Mouse (Mus musculus) spleen, embryonic (tissue): Measurements from ENCODE around the gene Dnmt1.

Source experiments
- CTCF ChIA-PET: fragments of 350-600 bp; sonication (Branson Sonifier 250); formaldehyde crosslinking; loops from one replicate; lab custom pipeline; 2022; lab: Charles Lee

The Dnmt1 gene

GRCm38 (mm10) chr9:20887704-20888385, 71.8 kb downstream of the Dnmt1 start, which contains the start of gene Ppan:
TSS of gene Ppan (plus strand) at chr9:20888175.
- CTCF ChIA-PET: interaction anchor here (0.7 kb wide), 1 partner anchor 600 kb away, joined by 3 read pairs; no protein-coding TSS in a partner anchor

GRCm38 (mm10) chr9:20887191-20887590, 72.5 kb downstream of the Dnmt1 start:
- CTCF ChIA-PET: no interaction called here

GRCm38 (mm10) chr9:20886563-20886962, 73.1 kb downstream of the Dnmt1 start:
- CTCF ChIA-PET: no interaction called here

DNA sequence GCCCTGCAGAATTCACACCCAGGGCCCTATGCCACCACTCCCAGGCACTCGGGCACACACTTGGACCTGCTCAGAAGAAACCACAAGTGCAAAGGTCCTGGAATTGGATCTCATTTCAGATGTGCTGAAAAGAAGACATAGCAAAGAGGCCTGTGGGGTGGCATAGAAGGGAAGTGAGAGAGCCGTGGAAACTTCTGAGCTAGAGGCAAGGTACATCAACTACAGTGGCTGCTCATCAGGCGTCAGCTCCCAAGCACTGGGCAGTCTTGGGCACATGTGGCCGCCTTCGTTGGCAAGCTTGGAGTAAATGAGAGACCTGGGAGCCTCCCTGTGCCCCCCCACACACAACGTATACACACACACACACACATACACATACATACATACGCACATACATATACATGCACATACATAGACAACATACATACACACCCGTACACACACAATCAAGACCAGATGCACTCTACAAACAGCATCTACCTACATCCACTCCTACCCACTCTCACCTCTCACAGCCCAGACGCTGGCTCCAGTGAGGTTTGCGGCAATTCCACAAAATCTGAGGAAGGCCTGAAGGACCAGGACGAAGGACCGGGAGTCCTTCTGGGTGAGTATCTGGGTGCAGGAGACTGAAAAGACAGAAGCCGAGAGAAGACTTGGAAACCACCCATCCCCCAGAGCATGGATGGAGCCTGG, 80.4 kb downstream of the Dnmt1 start, which contains the start of gene Angptl6:
Gene Angptl6 (minus strand): TSS at position 631 of the 696 bp plus-strand sequence.
- CTCF ChIA-PET: no interaction called here

DNA sequence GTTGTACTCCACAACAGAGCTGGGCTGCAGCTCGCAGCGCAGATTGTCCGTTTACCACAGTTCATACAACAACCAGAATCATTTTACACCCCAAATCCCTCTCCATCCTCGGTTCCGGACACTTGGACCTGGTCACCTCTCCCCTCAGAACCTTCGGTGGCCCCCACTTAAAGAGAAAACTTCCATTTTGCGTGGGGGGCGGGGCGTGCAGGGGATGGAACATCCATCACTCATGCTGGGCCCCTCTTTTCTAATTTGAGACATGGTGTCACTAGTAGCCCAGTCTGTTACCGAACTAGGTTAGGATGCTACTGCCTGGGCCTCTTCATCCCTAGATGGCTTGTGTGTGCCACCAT, 81.0 kb downstream of the Dnmt1 start:
- CTCF ChIA-PET: interaction anchor here (1.0 kb wide), 1 partner anchor 20 kb away, joined by 9 read pairs; the partner anchor contains the start of gene Eif3g

GRCm38 (mm10) chr9:20878041-20878709, 81.5 kb downstream of the Dnmt1 start:
- CTCF ChIA-PET: interaction anchor here (1.0 kb wide), 1 partner anchor 20 kb away, joined by 9 read pairs; the partner anchor contains the start of gene Eif3g

DNA sequence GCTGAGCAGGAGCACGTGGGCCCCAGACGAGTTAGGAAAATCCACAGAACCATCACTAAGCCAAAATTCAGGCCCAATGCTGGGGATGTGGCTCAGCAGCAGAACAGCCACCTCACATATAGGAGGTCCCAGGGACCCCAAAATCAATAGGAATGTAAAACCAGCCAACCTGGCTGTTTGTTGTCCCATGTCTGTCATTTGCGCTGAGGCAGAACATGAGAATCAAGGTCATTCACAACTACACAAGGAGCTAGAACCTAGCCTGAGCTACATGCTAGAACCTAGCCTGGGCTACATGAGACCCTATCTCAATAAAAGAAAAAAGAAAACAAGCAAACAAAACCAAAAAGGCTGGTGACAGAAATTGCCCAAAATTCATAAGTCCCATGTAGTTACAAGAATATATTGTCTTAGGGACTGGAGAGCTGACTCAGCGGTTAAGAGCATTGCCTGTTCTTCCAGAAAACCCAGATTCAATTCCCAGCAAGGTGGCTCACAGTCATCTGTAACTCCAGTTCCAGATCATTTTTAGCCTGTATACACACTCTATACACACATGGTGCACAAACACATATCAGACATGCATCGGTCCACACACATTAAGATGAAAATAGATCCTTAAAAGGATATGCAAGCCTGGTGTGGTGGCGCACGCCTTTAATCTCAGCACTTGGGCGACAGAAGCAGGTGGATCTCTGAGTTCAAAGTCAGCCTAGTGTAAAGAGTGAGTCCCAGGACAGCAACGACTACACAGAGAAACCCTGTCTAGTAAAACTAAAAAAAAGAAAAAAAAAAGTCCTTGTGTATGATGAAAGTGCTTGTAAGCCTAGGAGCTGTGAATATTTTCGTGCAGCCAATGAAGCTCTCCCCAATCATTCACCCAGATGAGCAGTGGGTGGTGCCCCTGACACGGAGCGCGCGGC, 82.3 kb downstream of the Dnmt1 start:
- CTCF ChIA-PET: interaction anchor here (0.5 kb wide), 1 partner anchor 19 kb away, joined by 3 read pairs; no protein-coding TSS in a partner anchor

GRCm38 (mm10) chr9:20876318-20877117, 83.2 kb downstream of the Dnmt1 start:
- CTCF ChIA-PET: interaction anchor here (0.5 kb wide), 1 partner anchor 20 kb away, joined by 3 read pairs; no protein-coding TSS in a partner anchor

- CTCF ChIA-PET: no interaction called here
Observed at GRCm38 (mm10) chr9:20875021-20875790, 84.5 kb downstream of the Dnmt1 start.

DNA sequence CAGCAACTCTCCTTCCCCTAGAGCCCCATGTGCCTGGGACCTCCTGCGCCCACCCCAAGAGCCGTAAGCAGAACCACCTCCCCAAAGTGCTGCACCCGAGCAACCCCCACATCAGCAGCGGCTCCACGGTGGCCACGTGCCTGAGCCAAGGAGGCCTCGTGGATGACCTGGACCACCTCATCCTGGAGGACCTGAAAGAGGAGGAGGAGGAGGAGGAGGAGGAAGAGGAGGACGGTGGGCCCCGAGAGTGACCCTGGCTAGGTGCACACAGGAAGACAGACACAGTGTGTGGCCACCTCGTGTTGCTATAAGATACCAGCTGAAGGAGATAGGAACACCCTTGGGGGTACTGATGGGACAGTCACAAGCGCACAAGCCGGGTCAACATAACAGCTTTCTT, 86.2 kb downstream of the Dnmt1 start:
- CTCF ChIA-PET: no interaction called here

GRCm38 (mm10) chr9:20872991-20873390, 86.7 kb downstream of the Dnmt1 start:
- CTCF ChIA-PET: no interaction called here

- CTCF ChIA-PET: no interaction called here
Observed at GRCm38 (mm10) chr9:20870211-20871173, 89.2 kb downstream of the Dnmt1 start.

DNA sequence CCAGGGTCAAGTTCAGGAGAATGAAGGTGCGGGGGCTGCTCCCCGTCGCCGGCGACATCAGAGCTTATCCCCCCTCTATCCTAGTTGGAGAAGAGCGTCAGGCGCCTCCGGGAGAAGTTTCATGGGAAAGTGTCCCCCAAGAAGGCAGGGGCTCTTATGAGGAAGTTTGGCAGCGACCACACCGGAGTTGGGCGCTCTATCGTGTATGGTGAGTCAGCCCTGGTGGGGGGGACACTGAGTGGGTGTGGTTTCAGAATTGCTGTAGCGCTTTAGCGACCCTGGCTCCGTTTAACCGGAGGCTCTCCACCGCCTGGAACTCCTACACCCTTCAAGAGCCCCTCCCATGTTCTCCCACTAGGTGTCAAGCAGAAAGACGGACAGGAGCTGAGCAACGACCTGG, 90.4 kb downstream of the Dnmt1 start:
- CTCF ChIA-PET: no interaction called here

DNA sequence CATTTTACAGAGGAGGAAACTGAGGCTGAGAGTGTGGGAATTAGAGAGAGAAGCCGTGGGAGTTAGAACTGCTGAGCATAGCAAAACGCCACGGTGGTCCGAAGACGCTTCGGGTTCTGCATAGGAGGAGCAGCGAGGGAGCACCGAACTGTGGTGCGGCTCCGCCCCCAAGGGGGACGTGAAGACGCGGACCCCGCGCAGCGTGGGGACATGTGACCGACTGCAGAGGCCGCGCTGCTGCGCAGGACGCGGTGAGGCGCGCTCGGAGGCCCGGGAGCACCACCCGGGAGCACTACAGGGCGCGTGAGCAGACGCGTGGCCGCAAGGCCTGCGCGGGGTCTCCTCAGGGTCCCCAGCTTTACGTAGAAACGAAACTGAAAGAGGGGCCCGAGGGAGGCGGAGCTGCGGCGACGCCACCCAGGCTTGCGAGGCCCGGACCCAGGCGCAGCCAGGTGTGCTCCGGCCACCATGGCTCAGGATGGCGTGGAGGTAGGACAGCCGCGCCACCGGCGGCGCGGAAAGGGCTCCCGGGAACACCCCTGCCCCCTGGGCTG, 91.2 kb downstream of the Dnmt1 start, which contains the start of gene A230050P20Rik:
Gene A230050P20Rik (plus strand): TSS at position 195 of the 554 bp plus-strand sequence.
- CTCF ChIA-PET: no interaction called here

DNA sequence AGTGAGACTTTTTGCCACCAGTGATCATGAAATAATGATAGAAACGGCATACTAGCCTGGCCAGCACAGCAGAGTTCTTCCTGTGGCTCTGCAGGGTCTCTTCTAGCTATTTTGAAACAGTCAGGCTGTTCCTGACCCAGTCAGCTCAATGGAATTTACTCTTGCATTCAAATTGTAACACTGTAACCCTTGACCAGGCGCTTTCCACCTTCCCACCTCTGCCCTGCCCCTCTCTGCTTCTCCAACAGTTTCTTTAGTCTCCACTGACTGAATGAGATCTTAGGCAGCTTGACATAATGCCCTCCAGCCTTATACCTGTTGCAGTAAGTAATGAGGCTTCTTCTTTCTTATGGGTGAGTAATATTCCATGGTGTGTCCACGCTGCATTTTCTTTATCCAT, 92.8 kb downstream of the Dnmt1 start:
- CTCF ChIA-PET: no interaction called here

- CTCF ChIA-PET: no interaction called here
Observed at GRCm38 (mm10) chr9:20862225-20862624, 97.5 kb downstream of the Dnmt1 start.

DNA sequence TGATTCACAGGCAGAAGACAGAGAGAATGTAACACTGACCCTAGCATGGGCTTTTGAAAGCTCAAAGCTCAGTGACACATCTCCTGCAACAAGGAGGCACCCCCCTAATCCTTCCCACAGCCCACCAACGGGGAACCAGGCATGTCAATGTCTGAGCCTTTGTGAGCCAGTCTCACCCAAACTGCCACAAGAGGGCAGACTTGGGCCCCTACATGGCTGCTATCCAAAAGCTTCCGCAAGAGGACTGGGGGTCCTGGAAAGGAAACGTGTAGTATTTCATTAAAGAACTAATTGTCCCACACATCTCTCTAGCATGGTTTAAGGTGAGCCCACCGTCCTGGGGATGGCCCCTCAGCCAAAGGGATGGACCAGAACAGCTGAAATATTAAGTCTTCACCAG, 97.9 kb downstream of the Dnmt1 start:
- CTCF ChIA-PET: no interaction called here

GRCm38 (mm10) chr9:20859926-20860325, 99.8 kb downstream of the Dnmt1 start:
- CTCF ChIA-PET: no interaction called here
